Mouse (Mus musculus) megakaryocyte progenitor cell, adult 5-6 weeks (primary cell): ENCODE measurements around the gene Plxnc1. TPM values are rescaled to one million over a fixed set of nuclear protein-coding genes. Genes with fewer than 3 reads are reported as not detected.

ENCODE experiments used
- ATAC-seq: replicated peaks from 2 replicates; pipeline ENCODE4 v1.8.0; 2016; ENCODE audit warnings: mild to moderate bottlenecking, moderate TSS enrichment, inconsistent platforms; ENCODE audit not compliant: poor library complexity
- total RNA-seq, 2 experiments: library from RNA; stranded (forward) in 1 of 2; stranded (reverse) in 1 of 2; fragments of 157-497, 149-512 nt in 1 of 2; fragments of 200-1000 nt in 1 of 2; gene quantifications; 2 replicates each; pipeline versions ENCODE4 v1.2.3 to v1.2.4; 2015 to 2017

The Plxnc1 gene
- total RNA-seq, 2 experiments from 2014 or later, result 10.6 to 28.8 TPM

DNA sequence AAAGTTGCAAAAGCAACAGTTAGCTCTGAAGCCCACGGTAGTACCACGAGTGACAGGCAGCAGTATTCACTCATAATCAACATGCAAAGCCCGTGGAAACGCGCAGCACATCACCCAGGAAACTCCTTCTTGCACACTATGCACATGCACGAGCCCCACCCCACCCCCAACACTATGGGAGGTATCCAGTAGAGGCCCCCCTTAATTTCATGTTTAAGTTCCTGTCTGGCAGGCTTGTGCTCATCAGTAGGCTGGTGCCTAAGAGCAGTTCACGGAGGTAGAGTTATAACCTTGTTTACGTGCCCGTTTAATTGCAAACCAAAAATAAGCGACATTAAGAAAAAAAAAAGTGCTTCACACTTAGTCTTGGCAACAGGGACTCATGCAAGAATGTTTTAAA, 117.3 kb downstream of the Plxnc1 start:
- no peak for ATAC-seq

DNA sequence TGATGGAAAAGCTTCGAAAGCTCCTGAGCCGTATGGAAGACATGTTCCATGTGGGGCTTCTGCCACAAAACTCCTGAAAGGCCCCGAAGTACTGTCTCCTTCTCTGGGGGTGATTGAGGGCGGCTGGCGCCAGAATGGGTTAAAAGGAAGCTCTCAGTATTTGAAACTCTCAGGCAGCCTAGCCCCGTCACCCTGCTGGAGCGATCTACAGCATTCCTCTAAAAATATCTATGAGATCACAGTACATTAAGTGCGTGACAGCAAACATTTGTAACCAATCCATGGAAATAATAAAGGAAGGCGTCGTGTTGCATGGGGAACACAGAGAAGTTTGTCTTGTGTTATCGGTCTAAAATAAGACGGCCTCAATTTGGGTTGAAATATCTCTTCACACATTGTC, 118.2 kb downstream of the Plxnc1 start:
- no peak for ATAC-seq

DNA sequence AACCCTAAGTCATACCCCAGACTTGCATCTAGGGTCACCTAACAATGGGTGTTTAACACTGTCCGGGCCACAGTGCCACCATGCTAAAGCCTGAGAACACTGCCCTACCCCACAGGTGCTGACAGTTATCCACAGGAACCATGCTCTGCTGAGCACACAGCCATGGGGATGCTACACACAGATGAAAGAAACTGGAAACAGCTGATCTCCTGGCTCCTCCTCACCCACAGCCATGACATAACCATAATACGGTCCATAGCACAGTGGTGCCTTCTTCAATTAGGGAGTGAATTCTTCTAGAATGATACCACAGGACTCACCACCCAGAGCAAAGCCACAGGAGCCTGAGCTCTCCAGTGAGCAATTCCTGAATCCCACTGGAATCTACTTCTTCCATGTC, 118.7 kb downstream of the Plxnc1 start:
- no peak for ATAC-seq

GRCm38 (mm10) chr10:94823971-94824760, 120.5 kb downstream of the Plxnc1 start:
- ATAC-seq, result no peak

DNA sequence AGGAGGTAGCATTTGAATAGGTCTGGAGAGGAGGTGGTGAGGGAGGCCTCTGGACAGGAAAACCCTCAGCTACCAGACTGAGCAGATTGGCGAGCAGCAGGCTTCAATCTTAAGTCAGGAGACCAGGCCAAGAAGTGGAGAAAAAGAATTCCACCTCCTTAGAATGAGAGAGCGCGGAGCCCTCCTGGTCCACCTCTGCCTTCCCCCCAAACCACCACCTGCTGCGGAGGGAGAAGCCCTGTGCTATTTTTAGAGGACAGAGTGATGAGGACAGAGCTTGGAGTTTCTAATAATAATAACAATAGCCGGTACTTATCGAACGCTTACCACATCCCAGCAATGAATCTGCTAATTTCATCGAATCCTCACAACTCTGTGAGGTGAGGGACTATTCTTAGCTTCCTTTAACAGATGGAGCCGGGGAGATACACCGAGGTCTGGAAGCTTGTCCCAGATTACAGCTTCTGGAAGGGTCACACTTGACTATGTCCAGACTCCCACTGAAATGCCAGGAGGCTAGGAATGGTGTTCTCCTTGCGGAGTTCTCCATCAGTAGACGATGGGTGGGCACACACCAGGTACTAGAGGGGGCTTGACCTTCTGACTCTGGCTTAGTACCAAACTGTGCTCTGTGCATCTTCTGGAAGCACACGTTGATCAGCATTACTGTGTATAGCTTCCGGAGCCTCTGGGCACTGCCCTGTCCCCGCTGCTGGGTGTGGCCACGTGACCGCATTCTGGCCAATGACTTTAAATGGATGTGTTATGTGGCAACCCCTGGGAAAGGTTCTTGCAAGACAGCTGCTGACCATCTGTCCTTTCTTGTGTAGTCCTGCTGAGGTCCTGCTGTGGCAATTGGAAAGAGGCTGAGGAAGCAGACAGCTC, 125.6 kb downstream of the Plxnc1 start:
- ATAC-seq, result no peak

DNA sequence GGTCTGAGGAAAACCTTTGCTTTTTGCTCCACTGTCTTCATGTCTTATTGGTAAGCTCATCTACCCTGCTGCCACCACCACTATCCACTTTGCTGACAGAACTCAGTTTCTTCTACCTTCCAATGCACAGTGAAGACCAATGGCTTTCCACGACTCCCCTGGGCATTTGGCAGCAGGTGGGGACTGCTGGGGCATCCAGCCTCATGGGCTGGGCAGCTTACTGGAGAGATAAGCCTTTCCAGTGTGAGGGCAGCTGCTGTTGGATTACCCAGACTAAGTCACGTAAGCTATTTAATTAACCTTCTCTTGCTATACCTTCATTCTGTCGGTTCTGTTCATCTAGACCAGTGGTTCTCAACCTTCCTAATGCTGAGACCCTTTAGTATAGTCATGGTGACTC, 126.5 kb downstream of the Plxnc1 start:
- no peak; the same call in 1 of the 2 replicates for ATAC-seq

DNA sequence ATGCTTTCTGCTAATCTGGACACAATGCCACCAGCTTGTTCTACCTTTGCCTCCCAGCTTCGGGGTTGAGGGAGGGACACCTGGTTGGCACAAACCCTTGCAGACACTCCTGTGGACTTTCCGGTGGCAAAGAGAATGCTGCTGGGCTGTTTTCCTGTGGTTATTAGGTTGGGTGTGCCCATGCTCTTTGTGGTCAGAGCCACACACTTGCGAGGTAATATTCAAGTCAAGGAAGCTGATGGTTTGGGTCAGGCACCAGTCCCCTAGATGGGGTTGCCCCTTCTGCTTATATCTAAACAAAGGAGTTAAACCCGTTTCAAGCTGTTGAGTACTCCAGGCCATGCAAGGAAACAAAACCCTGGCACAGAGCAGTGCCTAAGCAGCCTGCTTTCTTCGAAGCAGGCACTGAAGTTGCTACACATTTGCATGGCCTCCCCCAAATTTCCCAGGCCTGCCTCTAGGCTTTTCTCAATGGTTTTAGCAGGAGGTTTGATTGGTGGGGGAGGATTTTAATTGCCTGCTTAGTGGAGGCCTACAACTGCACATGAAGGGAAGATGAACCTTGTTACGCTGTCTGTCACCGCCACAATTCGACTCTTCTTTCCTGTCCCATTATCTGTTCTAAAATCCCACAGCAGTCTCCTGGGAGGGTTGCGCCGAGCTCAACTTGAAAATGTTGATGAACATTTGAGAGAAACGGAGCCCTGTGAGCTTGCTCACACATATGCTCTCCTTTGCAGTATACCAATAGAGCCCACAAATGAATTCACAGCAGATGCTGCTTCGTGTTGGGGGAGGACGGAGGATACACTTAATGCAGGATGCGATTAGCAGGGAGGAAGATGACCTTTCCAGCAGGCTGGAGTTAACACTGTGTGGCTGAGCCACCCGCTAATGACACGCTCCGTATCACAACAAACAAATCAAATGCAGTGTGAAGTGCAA, 132.5 kb downstream of the Plxnc1 start:
- peak; percentile 24; the same call in 1 of the 2 replicates for ATAC-seq

GRCm38 (mm10) chr10:94809946-94810472, 134.6 kb downstream of the Plxnc1 start:
- 0 out of 2 replicates have a peak, but pooled peaks have one; percentile 23 for ATAC-seq

GRCm38 (mm10) chr10:94808275-94808674, 136.4 kb downstream of the Plxnc1 start:
- ATAC-seq, result peak; percentile 74

- no peak for ATAC-seq
These were observed 137.3 kb downstream of the Plxnc1 start for GRCm38 (mm10) chr10:94807323-94807722.

DNA sequence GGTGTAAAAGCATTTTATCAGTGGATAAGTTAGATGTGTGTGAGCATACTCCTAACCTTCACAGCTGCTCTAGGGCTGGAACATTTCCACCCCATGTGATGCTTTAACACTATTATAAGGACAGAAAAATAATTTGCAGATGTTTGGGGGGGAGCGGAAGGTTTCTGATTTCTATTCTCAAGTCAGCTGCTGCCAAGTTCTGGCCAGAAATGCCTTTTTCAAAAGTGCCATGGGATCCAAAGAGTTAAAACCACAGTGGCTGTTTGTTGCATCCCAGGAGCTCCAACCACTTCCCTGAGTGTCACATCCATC, 139.8 kb downstream of the Plxnc1 start:
- no peak for ATAC-seq

- peak; percentile 19 for ATAC-seq
These were observed 140.4 kb downstream of the Plxnc1 start for GRCm38 (mm10) chr10:94804029-94804908.

GRCm38 (mm10) chr10:94800677-94801354, 143.8 kb downstream of the Plxnc1 start:
- ATAC-seq, result 0 out of 2 replicates have a peak, but pooled peaks have one; percentile 9

DNA sequence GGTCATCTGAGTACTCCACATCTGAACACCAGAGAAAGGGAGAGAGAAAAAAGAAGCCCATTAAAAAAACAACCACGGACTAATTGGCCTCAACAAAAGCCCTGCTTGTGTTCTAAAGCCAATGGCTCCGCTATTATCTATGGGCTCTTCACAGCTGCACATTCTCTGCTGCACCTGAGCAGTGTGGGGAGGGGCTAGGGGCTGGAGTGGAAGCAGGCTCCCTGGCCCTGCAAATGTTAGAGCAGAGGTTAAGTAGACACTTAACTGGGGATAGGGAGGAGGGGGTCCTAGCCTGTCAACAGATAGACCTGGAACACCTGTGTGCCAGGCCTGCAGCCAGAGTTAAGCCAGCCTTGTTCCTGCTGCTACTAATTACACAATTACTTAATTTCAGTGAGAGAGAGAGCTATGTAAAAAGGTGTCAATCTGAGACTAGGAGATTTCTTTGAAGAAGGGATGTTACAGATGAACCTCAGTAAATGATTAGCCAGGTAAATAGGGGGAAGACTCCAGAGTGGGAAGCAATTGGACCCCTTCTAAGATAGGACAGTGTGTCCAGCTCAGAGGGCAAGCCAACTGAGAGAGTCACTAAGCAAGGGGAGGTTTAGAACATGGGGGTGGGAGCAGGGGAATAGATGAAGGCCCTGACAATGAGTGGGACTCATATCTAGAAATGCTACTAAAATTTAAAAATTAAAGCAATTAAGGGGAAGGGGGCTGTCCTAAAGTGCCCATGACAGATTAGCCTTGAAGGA, 145.0 kb downstream of the Plxnc1 start:
- ATAC-seq, result no peak

DNA sequence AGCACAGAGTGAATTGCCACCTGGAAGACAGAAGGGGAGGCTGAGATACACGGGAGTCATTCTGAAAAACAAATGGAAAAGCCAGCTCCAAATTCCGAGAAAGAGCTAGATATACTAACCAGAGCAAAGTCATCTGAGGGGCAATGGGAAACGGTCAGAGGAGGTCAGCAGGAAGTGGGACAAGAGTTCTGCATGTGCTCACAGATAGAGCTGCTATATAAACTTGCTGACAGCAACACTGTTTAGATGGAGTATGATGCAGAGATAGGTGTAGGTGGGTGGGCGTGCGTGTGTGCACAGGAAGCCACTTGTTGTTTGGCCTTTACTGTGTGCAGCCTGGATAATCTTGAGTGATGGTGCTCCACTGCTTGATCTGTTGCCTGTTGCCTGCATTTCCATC, 146.5 kb downstream of the Plxnc1 start:
- no peak for ATAC-seq

- peak; percentile 39; the same call in 1 of the 2 replicates for ATAC-seq
These were observed 149.9 kb downstream of the Plxnc1 start for GRCm38 (mm10) chr10:94794666-94795244.

DNA sequence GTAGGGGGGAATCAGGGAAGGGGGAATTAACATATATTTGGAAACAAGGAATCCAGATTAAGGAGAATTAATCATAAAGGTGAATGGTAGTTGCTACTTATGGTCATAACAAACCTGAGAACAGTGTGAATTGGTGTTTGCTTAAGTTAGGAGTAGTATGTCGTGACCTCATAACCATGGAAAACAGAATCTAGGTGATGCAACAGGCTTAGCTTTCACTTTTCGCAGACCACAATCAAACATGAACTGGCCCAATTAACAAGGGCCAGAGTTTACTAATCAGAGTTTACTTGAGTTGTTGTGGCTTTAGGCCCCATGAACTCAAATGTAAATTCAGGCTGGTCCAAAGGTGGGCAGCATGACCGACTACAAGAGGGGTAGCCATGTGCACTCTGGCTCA, 150.7 kb downstream of the Plxnc1 start:
- ATAC-seq, result peak; percentile 42; the same call in 1 of the 2 replicates

GRCm38 (mm10) chr10:94789205-94789604, 155.4 kb downstream of the Plxnc1 start:
- ATAC-seq, result no peak
